Mouse (Mus musculus): ENCODE measurements around the gene Il12rb1. TPM values are rescaled to one million over a fixed set of nuclear protein-coding genes. Genes with fewer than 3 reads are reported as not detected.

The Il12rb1 gene
- polyA plus RNA-seq, 1 experiment from 2014 or later = 0.22 TPM

DNA sequence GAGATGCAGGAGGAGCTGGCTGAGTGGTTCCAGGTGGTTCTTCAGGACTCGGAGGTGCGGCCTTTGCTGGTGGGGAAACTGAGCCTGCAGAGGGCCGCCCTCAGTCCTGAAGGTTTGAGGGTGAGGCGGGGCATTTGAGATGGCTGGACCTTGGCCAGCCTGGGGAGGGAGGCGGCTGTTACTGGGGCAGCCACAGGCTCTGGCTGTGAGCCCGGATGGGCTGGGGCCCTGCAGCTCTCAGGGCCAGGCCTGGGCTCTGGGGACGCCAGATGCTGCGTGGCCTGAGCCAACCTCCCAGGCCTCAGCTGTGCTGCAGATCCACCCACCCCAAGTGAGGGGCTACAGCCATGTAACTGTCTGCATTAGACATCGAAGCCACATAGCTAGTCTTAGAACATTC is 34.4 kb upstream of the Il12rb1 start:
- Histone ChIP-seq H3K9ac (no peak overlapping the region; the same call in 1 of the 2 replicates), H3K27ac (replicated peaks) (0 out of 2 replicates have a peak overlapping the region, but pooled peaks have one; percentile 29), H3K36me3 (replicated peaks) (peaks cover 36% of the 10 kb centered on the region), H3K4me1 (replicated peaks) (peaks cover 84% of the 10 kb centered on the region), H3K9me3 (replicated peaks) (no peaks in the 10 kb centered on the region), H3K4me3 (replicated peaks) (no peak overlapping the region), H3K4me2 (no peak overlapping the region), H3K27me3 (no peaks in the 10 kb centered on the region)
- WGBS (ENCODE audit: insufficient replicate concordance) = 64% methylated on average over 9 of the region's 9 CpGs
- ATAC-seq (ENCODE audit: insufficient read depth) = no peak

DNA sequence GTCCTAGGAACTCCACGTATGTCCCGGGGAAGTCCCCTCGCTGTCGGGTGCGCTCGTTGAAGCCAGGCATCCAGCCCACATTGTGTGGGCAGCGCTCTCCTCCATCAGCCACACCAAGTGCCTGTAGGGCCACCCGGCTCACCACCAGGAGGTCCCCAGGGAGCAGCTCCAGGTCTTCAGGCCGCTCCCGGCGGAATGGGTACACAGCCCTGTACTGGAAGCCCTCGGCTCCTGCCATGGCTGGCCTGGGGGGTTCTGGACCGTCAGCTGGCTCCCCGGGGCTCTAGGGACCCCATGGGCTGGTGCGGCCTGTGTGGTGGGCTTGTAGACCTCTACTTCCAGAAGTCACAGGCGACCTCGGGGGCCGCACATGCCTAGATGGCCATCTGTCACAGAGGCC is 33.5 kb upstream of the Il12rb1 start:
- WGBS (ENCODE audit: insufficient replicate concordance) = 90% methylated on average over 18 of the region's 18 CpGs
- ATAC-seq (ENCODE audit: insufficient read depth) = no peak
- peaks cover 74% of the 10 kb centered on the region for H3K4me1 ChIP-seq (replicated peaks)
- H3K4me3 ChIP-seq (replicated peaks) = no peak overlapping the region
- no peaks in the 10 kb centered on the region for H3K9me3 ChIP-seq (replicated peaks)
- peaks cover 42% of the 10 kb centered on the region for H3K36me3 ChIP-seq (replicated peaks)
- 0 out of 2 replicates have a peak overlapping the region, but pooled peaks have one; percentile 29 for H3K27ac ChIP-seq (replicated peaks)
- no peaks in the 10 kb centered on the region for H3K27me3 ChIP-seq
- peak overlapping the region; percentile 89; the same call in 1 of the 2 replicates for H3K9ac ChIP-seq
- H3K4me2 ChIP-seq = no peak overlapping the region

DNA sequence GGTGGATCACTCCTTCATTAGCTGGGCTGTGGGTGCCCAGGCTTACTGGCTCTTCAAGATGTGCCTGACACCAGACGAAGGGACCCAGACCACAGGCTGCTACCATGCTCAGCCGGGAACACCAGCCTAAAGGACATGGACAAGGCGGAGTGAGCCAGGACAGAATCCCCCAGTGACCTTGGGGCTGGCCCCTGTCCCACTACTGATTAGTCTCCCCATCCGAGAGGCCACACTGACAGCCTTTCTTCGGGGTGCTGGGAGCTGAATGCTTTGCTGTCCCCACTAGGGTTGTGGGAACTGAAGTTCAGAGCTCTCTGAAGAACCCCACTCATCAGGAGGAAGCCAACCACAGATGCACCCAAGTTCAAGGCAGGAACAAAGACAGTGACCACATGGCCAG is 33.0 kb upstream of the Il12rb1 start:
- no peak overlapping the region for H3K27ac ChIP-seq (replicated peaks)
- H3K4me2 ChIP-seq = peak overlapping the region; percentile 98
- H3K36me3 ChIP-seq (replicated peaks) = peaks cover 47% of the 10 kb centered on the region
- no peak for ATAC-seq (ENCODE audit: insufficient read depth)
- H3K4me1 ChIP-seq (replicated peaks) = peaks cover 72% of the 10 kb centered on the region
- 76% methylated on average over 5 of the region's 5 CpGs for WGBS (ENCODE audit: insufficient replicate concordance)
- H3K9me3 ChIP-seq (replicated peaks) = no peaks in the 10 kb centered on the region
- H3K4me3 ChIP-seq (replicated peaks) = no peak overlapping the region; the same call in 1 of the 2 replicates
- no peaks in the 10 kb centered on the region for H3K27me3 ChIP-seq
- H3K9ac ChIP-seq = peak overlapping the region; percentile 89

DNA sequence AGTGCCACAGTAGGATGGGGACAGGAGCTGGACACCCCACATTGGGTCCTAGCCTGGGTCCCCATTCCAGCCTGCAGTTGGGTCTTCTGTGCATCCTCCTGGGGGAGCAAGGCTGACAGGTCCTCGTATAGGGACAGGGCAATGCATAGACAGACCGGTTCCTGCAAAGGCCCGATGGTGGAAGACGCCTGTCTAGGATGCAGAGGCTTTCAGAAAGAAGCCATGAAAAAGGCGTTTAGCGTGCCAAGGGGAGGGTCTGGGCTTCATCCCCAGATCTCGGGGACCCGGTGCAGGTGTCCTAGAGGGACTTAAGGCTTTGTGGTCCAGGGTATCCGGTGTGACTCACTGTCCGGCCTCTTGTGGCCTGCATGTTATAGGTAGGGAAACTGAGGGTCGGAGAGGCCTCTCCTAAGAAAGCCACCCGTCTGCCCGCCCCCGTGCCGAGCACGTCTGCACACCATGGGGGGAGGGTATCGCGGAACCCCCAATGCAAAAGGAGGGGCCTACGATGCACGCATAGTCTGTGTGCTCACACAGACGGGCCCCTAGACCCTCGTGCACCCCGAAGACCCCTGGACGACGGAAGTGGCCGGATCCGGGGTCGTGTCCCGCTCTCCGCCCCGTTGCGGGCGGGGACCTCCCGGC is 32.3 kb upstream of the Il12rb1 start:
- Histone ChIP-seq H3K27me3 (no peaks in the 10 kb centered on the region), H3K36me3 (replicated peaks) (peaks cover 47% of the 10 kb centered on the region), H3K4me2 (peak overlapping the region; percentile 98), H3K4me1 (replicated peaks) (peaks cover 67% of the 10 kb centered on the region), H3K4me3 (replicated peaks) (peak overlapping the region; percentile 67), H3K9me3 (replicated peaks) (no peaks in the 10 kb centered on the region), H3K27ac (replicated peaks) (peak overlapping the region; percentile 92), H3K9ac (peak overlapping the region; percentile 89)
- WGBS (ENCODE audit: insufficient replicate concordance) = 1% methylated on average over 34 of the region's 34 CpGs
- peak; percentile 0; the same call in 1 of the 2 replicates for ATAC-seq (ENCODE audit: insufficient read depth)

DNA sequence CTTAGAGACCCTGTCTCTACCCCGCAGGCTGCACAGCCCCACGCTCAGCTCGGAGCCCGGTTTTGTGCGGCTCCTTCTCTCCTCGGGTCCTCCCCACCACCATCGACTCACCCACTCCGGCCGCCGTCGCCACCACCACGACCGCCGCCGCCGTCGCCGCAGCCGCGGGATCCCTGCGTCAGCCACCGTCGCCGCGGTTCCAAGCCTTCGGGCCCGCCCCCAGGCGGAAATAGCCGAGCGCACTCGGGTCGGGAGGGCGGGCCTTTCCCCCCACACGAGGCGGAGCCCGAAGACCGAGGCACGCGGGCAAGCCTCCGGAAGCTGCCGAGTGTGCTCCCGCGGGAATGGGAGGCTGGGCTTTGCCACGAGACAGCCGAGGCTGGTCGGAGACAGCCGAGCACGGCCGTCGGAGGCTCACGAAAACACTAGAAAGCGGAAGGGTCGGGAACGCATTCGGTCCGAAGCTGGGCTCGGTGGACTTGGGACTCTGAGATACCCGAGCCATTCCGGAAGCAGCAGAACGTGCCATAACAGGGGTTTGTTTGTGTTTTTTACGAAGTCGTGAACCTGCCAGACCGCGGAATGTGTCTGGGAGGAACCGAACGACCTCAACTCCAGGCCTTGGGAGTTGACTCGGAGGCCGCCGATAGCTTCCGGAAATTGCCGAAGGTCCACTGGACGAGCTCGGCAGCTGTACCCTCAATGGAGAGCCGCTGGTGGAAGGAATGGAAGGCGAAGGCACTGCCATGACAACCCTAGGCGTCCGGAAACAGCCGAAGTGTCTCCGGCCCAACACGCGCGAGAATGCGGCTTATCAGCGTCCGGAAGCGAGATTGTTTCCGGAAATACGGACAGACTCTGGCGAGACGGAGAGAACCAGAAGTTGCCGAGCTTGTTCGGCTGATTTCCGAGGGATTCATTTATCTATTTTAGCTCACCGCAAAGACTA is 31.5 kb upstream of the Il12rb1 start, which contains the start of gene Pik3r2:
Pik3r2 (minus strand) TSS at position 218 of the 949 bp plus-strand sequence.
- peak; percentile 86 for ATAC-seq (ENCODE audit: insufficient read depth)
- Histone ChIP-seq H3K4me3 (replicated peaks) (peak within 1 kb of the TSS; percentile 67), H3K9ac (peak within 1 kb of the TSS; percentile 89), H3K27me3 (no peaks in the 10 kb centered on the region), H3K9me3 (replicated peaks) (no peaks in the 10 kb centered on the region), H3K36me3 (replicated peaks) (peaks cover 47% of the 10 kb centered on the region), H3K4me2 (peak within 1 kb of the TSS; percentile 98), H3K27ac (replicated peaks) (peak within 1 kb of the TSS; percentile 92), H3K4me1 (replicated peaks) (peaks cover 60% of the 10 kb centered on the region)
- WGBS (ENCODE audit: insufficient replicate concordance) = under 1% methylated on average over 94 of the region's 94 CpGs

DNA sequence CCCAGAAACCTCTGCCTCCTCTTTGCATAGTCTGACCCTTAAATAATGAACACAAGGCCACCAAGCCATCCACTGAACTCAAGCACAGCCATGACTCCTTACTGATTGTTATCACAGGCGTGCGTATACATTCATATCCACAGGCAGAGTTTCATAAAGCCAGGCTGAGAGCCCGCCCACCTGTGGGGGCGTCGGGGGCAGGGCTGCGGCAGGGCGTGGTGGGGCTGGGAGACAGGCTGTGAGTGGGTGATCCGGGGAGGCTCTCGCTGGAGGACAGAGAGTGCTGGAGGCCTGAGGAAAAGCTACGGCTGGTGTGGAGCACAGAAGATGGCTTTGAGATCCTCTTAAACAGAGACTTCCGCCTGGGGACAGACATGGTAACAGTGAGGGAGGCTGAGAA is 28.2 kb upstream of the Il12rb1 start:
- H3K36me3 ChIP-seq (replicated peaks) = peaks cover 63% of the 10 kb centered on the region
- H3K9me3 ChIP-seq (replicated peaks) = no peaks in the 10 kb centered on the region
- H3K4me1 ChIP-seq (replicated peaks) = peaks cover 34% of the 10 kb centered on the region
- WGBS (ENCODE audit: insufficient replicate concordance) = 56% methylated on average over 11 of the region's 11 CpGs
- no peak overlapping the region for H3K4me3 ChIP-seq (replicated peaks)
- H3K9ac ChIP-seq = no peak overlapping the region
- H3K27me3 ChIP-seq = no peaks in the 10 kb centered on the region
- no peak overlapping the region for H3K4me2 ChIP-seq
- no peak for ATAC-seq (ENCODE audit: insufficient read depth)
- no peak overlapping the region for H3K27ac ChIP-seq (replicated peaks)

DNA sequence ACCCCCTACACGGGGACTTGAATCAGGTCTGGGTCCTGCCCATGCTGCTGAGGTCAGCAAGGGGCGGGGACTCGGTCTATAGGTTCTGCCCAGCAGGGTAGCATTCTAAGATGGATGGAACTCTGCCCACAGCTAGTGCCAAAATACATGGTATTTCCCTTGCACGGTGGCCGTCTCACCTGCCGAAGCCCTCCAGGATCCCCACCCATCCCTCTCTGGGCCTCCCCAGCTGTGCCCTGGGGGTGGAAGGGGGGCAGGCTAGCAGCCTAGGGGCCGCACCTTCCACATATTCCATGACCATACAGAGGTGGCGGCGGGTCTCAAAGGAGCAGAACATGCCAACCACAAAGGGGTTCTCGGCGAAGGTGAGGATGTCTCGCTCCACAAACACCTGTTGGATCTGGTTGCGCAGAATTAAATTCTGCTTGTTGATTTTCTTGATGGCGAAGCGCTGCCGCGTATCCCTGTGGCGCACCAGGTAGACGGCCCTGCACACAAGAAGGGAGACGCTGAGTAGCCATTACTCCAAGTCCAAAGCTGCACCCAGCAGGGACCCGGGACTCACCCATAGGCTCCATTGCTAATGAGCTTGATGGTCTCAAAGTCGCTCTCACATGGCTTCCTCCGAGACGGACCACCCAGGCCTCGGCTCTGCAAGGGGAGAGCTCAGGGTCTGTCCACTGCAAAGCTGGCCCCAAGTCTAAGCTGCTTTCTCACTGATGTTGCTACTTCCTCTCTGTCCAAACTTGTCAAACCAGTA is 21.8 kb upstream of the Il12rb1 start:
- ATAC-seq (ENCODE audit: insufficient read depth) = no peak
- Histone ChIP-seq H3K4me2 (no peak overlapping the region), H3K27me3 (no peaks in the 10 kb centered on the region), H3K4me3 (replicated peaks) (no peak overlapping the region), H3K4me1 (replicated peaks) (peaks cover 55% of the 10 kb centered on the region), H3K27ac (replicated peaks) (no peak overlapping the region), H3K36me3 (replicated peaks) (peaks cover 79% of the 10 kb centered on the region), H3K9ac (no peak overlapping the region), H3K9me3 (replicated peaks) (no peaks in the 10 kb centered on the region)
- WGBS (ENCODE audit: insufficient replicate concordance) = 87% methylated on average over 25 of the region's 25 CpGs

DNA sequence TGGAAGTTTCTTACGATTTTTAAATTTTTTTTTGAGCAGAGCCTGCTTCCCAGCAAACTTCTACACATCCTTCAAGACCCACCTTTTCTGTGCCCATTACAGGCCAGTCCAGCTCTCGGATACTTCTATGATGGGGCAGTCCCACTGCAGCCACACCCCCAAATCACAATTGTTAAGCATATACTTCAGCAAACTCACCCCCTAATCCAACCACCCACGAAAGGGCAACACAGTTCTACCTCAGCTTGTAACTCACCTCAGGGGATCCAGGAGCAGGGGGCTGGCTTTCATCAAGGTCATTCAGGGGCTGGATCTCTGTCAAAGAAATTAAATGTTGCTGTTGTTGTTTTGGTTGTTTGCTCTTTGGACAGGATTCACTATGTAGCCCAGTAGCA is 21.2 kb upstream of the Il12rb1 start:
- Histone ChIP-seq H3K4me3 (replicated peaks) (no peak overlapping the region), H3K4me2 (no peak overlapping the region), H3K27ac (replicated peaks) (no peak overlapping the region), H3K4me1 (replicated peaks) (peaks cover 61% of the 10 kb centered on the region), H3K27me3 (no peaks in the 10 kb centered on the region), H3K9me3 (replicated peaks) (no peaks in the 10 kb centered on the region), H3K9ac (no peak overlapping the region), H3K36me3 (replicated peaks) (peaks cover 73% of the 10 kb centered on the region)
- WGBS (ENCODE audit: insufficient replicate concordance) = 86% methylated on average over 3 of the region's 3 CpGs
- no peak for ATAC-seq (ENCODE audit: insufficient read depth)

DNA sequence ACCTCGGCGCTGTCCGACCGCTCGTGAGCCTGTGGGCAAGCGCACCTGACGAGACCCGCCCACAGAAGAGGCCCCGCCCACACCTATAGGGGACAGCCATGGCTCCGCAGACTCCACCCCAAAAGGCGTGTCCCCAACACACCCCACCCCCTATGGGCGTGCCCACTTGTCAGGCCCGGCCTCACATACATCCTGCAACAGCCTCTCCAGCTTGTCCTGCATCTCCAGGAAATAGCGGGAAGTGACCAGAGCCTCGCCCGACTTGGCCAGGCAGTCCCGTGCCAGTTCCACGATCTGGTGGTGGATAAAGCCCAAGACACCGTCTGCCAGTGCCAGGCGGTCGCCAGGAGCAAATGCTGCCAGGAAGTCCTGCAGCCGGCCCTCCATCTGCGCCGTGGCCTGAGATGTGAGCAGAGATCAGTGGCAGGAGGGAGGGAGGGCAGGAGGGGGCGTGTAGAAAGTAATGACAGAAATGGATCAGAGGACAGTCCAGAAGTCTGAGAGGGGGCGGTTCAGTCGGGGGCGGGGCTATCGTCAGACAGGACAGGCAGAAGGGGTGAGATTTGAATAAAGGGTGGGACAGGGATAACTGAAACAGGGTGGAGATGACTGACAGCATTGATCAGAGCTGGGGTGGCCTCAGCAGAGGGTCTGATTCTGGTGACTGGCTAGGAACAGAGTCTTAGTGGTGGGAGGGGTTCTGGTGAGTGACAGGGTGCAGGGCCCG is 20.1 kb upstream of the Il12rb1 start:
- H3K4me2 ChIP-seq = 0 out of 2 replicates have a peak overlapping the region, but pooled peaks have one; percentile 15
- H3K4me1 ChIP-seq (replicated peaks) = peaks cover 71% of the 10 kb centered on the region
- peaks cover 3% of the 10 kb centered on the region; the same call in 1 of the 2 replicates for H3K9me3 ChIP-seq (replicated peaks)
- H3K27ac ChIP-seq (replicated peaks) = no peak overlapping the region
- H3K36me3 ChIP-seq (replicated peaks) = peaks cover 69% of the 10 kb centered on the region
- H3K9ac ChIP-seq = no peak overlapping the region
- no peak overlapping the region for H3K4me3 ChIP-seq (replicated peaks)
- WGBS (ENCODE audit: insufficient replicate concordance) = 63% methylated on average over 30 of the region's 30 CpGs
- ATAC-seq (ENCODE audit: insufficient read depth) = no peak
- H3K27me3 ChIP-seq = peaks cover 4% of the 10 kb centered on the region; the same call in 1 of the 2 replicates

DNA sequence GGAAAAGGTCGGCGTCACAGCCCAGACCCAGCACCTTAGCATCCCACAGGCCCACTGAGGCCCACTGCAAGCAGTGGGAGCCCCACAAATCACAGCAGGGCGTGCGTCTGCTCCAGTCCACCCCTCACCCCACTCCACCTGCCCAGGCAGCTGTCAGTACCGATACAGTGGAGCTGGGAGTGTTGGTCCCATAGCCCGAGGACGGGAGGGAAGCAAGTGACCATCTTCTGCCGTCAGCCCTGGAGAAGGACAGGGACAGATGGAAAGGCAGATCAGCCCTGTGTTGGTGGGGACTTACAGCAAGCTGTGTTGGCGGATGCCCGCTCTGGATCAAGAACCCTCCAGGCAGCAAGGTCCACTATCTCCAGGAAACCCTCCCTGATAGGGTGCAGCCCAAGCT is 19.2 kb upstream of the Il12rb1 start:
- peaks cover 59% of the 10 kb centered on the region for H3K36me3 ChIP-seq (replicated peaks)
- peaks cover 13% of the 10 kb centered on the region; the same call in 1 of the 2 replicates for H3K27me3 ChIP-seq
- no peak overlapping the region for H3K4me2 ChIP-seq
- H3K4me3 ChIP-seq (replicated peaks) = no peak overlapping the region
- H3K27ac ChIP-seq (replicated peaks) = no peak overlapping the region
- H3K4me1 ChIP-seq (replicated peaks) = peaks cover 76% of the 10 kb centered on the region
- no peak overlapping the region for H3K9ac ChIP-seq
- H3K9me3 ChIP-seq (replicated peaks) = peaks cover 3% of the 10 kb centered on the region; the same call in 1 of the 2 replicates
- WGBS (ENCODE audit: insufficient replicate concordance) = 79% methylated on average over 10 of the region's 10 CpGs
- no peak for ATAC-seq (ENCODE audit: insufficient read depth)
